Mouse (Mus musculus) heart, adult 11 months (tissue): ENCODE data around the gene Mitf.
A peak's percentile ranks its signal among the peaks of the same experiment; 100 is the strongest.

Source experiments
- DNase-seq: peaks from one replicate; pipeline ENCODE4 v3.0.0; 2022

Mitf gene

DNA sequence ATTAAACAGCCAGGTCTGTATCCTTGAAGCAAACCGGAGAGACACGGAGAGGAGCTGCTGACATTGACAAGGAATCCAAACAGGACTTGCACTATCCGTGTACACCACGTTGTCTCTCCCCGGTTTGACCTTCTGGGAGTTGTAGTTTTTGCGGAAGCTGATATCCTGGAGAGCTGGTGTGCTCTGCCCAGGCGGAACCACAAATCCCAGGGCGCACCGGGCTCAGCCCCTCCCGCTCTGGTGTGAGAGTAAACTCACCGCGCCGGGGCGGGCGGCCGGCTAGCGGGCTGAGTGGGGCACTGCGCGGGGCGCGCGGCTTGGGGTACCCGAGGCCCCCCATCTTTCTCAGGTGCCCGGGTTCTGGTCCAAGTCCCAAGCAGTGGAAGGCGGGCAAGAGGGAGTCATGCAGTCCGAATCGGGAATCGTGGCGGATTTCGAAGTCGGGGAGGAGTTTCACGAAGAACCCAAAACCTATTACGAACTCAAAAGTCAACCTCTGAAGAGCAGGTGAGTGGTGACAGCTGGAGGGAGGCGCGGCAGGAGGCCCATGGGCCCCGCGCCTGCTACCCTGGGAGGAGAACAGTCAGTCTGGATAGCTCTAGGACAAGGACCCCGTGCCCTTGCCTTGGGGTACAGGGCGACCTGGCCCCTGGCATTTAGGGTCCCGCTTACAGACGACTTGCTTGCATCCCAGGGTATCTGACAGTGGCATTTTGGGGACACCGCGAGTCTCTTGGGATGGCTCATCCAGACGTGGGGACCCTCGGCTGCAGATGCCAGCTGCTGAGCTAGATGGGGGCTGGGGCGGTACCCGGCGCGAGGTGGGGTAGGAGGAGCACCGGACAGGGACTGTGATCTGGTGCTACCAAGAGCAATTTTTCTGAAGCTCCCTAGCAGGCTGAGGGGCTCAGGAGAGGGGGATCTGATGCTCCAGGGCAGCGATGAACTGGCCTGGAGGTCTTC is at the start of gene Mitf:
TSS of gene Mitf (plus strand) at position 272 of the 963 bp plus-strand sequence.
- DNase-seq, result peak; percentile 99

DNA sequence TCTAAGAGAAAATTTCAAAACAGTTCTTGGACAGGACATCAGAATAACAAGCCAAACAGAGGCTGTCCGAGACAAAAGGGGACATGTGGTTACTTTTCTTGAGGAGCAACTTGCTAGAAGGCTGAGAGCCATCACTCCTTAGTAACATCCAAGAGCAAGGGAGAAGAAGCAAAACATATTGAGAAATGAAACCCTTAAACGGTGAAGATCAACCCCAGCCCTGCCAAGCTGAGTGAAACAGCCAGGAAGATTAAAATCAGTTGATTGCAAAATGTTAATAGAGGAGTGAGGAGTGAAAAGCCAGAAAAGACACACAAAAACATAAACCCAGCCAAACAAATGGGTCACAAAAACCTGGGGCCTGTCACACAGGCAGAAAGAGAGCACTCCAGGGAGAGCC is 49.5 kb upstream of the Mitf start:
- peak; percentile 93 for DNase-seq

DNA sequence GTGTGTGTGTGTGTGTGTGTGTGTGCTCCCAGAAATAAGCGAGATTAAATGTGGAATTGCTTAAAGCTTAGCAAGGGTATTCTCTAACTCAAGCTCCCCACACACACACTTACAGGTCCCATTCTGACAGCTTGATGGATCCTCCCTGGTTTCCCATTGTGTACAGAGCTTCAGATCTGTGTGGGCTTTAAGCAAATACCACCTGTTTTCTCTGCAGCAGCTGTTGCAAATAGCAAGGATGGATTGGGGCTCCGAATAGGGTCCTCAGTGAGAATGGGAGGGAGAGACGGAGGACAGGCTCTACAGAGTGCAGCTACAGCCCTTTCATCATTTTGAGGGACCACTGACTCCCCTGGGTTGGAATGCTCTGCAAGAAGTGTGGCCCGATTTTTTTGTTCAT is 48.0 kb upstream of the Mitf start:
- DNase-seq, result no peak

DNA sequence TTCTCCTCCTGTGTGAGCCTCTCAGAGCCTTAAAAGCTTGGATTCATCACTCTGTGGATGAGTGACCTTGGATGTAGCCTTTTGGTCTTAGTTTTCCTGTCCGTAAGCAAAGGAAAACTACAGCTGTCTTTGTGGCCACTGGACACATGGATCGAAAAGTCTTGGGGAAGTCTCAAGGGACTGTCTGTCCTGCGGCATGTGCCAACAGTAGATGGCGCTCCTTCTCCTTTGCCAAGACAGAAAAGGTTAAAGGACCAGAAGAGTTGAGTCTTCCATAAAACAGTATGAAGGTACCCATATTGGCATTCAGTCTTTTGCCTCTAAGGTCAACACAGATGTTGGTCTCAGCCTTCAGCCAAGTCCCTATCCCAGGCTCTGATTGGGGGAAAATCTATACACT is 47.6 kb upstream of the Mitf start:
- peak; percentile 87 for DNase-seq

DNA sequence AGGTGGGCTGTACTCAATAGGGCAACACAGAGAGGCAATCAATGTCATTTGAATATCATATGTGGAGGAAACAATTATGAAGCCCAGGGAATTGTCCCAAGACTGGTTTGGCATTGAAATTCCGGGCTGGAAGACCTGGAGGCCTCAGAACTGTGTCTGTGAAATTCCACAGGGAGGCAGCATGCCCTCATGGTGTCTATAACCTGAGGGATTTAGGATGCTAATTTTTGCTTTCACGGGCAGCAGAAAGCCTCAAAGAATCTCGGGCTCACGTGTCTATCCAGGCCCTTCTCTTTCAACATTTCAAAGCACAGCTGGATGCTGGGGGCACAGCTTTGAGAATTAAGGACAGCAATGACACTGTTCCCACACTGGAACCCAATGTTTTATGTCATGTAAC is 45.5 kb upstream of the Mitf start:
- DNase-seq, result no peak

DNA sequence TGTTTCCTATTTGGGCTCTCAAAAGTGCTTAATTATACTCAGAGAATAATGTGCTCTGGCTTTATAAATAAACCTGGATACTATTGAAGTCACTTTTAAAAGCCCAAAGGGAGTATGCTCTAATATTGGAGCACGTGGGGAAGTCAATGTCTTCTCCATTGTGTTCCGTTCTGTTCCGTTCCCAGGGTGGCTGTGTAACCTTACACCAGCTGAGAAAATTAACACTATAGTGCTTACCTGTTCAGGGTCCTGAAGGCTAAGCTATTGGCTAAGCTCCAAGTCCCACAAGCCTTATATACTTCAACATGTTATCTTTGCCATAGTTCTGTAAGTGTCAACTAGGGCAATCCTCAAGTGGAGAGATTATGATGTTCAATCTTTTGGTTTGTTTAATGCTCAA is 42.9 kb upstream of the Mitf start:
- DNase-seq, result no peak

DNA sequence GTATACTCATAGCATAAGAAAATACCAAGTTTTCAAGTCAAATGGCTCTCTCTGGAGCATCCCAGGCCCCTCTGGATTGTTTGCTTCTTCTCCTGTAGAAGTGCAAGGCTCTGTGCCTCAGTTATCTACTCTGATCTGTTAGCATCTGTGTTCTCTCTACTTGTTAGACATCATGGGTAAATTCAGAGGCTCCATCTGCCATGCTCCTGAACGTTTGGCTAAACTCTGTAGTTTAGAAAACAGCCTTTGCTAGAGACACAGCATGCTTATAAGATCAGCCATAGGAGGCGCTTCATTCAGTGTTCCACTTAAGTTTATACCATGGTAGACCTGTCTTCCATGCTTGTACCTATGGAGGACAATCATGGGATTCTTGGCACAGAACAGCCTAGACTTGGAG is 39.0 kb upstream of the Mitf start:
- no peak for DNase-seq

DNA sequence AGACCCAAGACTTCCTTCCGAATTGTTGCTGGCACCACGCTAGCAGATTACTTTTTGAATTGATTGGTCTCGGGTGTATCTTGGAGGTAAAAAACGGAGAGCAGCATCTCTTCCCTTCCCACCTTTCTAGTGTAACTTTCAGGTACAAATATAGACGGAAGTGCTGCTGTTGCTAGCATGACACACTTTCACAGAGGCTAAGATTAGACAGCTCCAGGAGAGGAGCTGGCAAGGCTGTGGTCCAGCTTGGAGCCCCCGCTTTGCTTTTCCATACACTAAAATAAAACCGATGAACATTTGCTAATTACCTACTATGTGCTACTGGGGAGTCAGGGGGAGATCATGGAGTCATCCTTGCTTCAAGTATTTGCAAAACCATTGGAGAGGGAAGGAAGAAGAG is 37.3 kb upstream of the Mitf start:
- no peak for DNase-seq

DNA sequence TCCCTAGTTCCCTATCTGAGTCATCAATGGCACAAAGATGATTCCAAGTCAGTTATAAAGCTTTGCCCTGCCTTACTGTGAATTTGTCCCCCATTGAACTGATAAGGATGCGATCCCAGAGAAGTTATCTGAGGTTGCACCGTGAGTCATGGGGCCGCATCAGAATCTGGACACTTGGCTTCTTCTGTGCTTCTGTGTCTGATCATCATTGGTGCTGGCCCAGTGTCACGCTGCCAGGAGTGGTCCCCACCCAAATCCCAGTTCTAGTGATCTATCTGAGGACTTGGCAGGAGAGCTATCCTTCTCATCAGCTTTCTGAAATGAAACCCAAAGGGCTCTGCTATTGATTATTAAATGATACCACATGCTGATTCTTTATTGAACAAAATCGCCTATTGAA is 25.5 kb upstream of the Mitf start:
- DNase-seq, result peak; percentile 11

DNA sequence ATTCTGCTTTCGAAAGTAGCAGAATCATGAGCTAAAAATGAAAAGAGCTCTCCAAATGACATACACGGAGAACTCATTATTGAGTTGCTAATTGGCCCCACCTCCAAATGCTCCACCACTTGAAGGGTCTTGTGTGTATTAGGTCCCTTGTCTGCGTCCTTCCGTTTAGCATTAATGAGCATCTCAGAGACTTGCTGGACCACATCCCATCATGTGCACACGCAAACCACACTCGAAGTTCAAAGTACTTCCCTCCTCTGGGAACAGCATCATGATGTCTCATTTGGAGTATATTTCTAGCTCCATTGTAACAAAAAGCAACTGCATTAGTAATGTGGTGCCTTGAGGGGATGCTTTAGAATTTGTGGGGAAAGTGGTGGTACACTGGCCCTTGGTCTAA is 24.6 kb upstream of the Mitf start:
- DNase-seq, result peak; percentile 14

DNA sequence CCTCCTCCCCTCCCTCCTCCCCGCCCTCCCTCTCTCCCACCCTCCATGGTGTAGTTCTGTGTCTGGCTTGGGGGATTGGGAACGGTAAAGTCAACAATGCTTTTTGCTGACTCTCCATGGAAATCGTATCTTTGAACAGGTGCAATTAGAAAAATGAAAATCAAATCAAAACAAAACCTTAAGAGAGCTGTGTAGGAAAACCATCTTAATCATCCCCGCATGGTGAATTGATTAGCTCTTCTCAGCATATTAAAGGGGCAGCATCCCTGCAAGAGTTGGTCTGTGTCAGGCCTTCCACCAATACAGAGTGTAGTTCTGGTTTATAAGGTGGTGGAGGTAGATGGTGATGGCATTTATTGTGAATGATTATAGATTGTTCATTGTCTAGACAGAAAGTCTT is 20.0 kb upstream of the Mitf start:
- peak; percentile 52 for DNase-seq

DNA sequence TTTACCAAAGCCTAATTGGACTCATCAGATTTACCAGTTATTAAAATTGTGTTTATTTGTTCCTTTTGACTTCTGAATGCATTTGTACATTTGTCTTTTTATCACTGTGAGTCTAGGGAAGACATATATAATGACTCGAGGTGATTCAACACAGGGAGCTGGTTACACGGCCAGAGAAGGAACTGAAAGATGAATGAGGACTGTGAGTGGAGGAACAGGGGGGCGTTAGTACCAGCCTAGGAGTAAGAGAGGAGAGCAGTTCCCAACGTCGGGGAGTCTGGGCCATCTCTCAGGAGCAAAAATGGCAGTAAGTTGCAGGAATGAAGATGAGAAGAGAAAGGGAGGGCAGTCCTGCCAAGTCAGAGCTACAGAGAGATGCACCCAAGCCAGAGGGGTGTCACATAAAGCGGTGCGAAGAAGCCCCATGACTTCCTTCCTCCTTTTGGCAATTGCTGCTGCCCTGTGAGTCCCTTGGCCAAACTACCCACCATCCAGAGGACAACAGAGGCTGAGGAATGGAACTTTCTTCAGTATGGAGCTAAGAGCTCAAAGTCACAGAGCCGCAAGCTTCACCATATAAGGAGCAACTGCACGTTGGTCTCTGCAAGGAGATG is 18.4 kb upstream of the Mitf start:
- peak; percentile 93 for DNase-seq

DNA sequence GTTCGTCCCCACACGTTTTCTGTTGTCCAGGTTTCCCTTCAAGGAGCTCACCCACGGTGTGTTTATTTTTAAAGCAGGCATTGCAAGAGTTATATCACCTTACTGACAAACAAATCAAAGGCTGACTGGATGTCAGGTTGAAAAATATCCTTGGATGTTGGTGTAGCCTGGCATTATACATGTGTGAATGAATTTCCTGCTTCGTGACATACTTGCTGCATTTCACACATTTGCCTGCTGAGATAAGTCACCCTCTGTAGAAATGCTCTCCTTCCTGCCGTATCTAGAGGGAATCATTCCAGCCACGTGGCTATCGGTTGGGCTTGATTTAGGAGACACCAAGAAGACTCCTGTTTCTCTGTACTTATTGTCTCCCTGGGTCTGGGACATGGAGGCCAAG is 17.2 kb upstream of the Mitf start:
- DNase-seq, result no peak

DNA sequence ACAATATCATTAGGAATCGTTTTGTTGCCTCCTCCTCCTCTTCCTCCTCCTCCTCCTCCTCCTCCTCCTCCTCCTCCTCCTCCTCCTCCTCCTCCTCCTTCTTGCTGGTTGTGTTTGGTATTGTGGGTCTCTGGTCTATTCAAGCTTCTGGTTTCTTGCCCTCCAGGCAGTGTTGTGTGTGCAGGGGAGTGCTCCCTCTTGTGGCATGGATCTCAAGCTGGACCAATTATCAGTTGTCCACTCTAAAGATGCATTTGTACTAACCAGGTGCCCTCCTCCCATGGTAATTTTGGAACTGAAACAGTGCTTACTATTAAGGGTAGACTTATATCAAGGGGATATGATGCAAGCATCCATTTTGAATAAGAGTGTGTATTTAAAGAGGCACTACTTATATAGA is 14.7 kb upstream of the Mitf start:
- DNase-seq, result no peak

DNA sequence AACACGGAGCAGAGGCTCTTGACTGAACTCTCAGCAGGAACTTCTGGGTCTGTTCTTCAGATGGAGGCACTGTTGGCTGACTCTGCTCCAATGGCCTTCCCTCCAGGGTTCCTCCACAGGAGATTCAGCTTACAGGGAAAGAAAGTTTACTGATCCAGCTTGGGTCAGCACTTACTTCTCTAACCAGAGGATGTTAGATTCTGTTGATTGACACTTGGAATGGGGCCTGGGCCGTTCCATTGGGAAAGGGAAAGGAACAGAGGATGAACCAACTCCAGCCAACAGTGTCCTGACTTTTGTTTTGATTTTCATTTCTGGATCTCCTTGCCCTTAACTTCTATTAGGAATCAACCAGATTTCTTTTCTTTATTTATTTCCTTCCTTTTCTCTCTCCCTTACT is 11.7 kb upstream of the Mitf start:
- peak; percentile 88 for DNase-seq

DNA sequence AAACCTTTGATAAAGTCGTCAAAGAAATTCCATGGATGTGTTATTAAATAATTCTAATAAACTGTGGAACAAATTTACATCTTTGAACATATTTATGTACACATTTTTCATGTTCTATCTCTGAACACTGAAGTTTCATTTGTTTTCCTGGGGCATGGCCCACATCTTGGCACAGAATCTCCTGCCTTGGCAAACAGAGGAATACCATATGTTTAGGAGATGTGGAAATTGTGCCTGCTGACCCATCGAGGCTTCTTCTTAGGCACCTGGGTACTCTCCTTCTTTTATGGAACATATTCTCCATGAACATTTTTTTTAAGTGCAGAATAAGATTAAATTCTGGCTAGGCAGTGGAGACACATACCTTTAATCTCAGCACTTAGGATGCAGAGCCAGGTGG is 6.2 kb upstream of the Mitf start:
- no peak for DNase-seq

DNA sequence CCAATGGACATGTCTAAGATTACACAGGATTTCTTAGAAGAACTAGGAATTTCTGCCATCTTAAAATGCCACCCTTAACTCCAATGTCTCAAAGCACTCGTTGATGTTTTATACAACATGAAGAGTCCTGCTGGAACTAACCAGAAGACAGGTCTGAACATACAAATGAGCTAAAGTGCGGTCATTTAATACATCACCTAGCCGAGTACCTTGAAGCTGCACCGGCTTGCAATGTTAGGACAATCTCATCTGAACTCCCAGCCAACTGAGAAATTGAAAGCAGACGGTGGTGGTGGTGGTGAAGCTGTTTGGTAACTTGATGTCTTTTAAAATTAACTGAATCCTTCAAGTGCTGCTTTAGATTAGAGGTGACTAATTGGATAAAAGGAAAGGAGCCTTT is 801 bp upstream of the Mitf start:
- no peak for DNase-seq

DNA sequence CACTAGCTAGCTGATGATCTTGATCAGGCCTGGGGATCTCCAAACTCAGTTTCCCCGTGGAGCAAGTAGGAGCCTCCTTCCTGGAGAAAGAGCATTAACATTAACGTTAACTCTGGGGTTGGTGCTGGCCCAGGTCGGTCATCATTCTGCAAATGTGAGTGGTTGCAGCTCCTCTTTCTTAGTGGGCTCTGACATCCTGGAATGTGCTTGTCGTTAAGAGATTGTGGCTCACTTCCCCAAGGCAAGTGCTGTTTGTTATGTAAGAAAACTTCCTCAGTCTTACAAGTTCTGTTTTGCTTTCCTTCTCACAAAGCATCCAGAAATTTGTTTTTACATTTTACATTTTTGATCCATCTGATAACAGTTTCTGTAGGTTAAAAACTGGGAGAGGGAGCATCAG is 7.3 kb downstream of the Mitf start:
- peak; percentile 81 for DNase-seq

DNA sequence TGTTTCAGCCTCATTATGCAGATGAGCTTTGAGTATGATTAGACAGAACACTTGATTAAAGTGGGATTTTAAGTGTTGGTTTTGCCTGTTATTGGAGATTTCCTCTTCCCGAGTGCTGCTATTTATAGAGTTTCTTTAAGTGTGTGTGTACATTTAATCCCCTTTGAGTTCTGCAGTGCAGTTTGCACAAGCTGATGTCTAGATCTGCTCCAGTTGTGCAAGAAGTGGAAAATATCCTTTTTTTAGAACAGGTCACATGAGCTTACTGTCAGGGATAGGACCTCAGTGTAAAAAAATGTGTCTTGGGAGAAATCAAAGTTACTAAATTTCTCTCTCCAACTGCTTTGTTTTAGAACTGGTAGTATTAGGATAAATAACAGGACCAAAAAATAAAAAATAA is 8.9 kb downstream of the Mitf start:
- peak; percentile 87 for DNase-seq

DNA sequence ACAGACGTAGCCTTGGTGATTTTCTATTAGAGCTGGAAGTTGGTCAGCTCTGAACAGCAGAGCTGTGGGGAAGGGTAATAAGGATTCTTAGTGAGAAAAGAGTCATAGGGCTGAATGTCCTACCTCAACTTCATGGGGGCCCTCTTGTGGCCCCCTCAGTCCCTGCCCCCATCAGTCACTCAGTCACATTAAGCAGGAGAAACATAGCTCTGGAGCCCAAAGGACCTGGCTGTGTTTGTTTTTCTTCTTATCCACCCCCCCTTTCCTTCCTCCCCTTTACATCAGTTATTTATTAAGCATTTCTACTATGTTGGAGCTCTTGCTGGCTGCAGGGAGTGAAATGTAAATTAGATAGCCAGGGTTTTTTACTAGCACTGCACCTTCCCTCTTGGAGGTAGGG is 10.0 kb downstream of the Mitf start:
- DNase-seq, result peak; percentile 72

DNA sequence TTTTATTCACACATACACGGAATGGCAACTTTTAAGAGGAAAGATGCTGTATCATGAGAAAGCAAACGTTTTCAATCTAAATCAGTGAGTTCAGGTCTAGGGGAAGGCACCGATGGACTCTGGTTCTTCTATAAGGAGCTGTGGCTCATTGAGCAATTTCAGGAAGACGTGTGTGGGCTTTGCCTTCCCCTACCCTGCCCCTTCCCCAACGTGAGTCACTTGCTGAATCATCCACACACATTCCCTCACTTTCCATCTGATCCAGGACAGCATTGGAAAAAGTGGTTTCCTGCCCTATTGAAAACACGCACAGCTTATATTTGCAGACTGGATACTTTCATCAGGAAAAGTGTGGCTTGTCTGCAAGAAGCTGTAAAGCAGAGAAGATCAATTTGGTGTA is 11.3 kb downstream of the Mitf start:
- peak; percentile 85 for DNase-seq

DNA sequence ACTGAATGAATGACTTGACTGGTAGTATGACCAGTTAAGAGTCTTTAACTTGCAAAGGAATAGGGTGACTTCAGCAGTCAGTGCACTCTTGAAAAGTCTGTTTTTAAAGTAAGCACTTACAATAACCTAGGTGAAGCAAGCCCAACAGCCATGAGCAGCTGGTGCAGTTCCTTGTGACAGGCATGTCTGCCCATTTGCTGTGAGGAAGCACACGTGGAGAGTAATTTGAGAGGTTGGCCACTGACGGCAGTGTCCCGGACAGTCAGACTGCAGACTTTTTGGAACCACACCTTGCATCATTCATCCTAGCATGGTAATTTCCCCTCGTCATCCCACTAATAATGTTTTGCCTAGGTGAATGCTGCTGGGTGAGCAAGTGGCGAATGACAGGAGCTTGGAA is 12.1 kb downstream of the Mitf start:
- DNase-seq, result peak; percentile 52

DNA sequence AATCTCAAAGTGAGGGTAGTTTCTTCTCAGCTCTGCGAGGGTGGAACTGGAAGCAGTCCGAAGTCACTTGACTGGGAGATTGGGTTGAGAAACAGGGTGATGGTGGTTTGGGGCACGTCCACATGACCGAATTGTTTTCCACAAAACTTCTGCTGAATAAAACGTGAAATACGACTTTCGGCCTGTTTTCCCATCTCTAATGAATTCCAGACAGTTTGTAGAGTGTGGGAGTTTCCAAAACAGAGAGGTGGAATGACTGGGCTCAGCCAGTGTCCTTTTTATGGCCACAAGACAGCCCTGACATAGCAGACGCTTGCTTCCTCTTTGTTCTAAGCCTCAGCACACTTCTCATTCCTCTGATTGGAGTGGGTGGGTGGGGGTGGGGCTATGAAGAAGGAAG is 13.7 kb downstream of the Mitf start:
- peak; percentile 94 for DNase-seq

DNA sequence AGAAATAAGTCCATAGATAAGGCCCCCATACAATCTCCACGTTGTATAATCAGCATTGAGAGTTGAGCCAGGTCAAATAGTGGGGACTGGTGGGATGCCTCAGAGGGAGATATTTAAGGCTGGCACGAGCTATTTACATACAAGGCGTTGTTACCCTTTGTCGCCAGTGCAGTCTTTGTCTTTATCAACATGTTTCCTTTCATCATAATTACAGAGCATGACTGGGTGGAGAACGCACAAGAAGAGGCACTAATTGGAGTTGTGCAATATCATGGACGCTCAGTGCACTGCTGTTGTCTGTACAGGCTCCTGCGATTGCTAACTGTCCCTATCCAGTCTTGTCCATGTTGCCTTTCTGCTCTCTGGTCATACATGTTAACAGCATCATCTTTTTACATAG is 15.0 kb downstream of the Mitf start:
- DNase-seq, result peak; percentile 53
